Mouse (Mus musculus) left cerebral cortex, postnatal 10 days (tissue): ENCODE results near the gene Dio1. TPM values are rescaled to one million over a fixed set of nuclear protein-coding genes. Genes with fewer than 3 reads are reported as not detected.

ENCODE experiments used
- DNase-seq, 2 experiments: peaks; one replicate each; pipeline ENCODE4 v3.0.0; 2021 to 2022; ENCODE audit warnings: low spot score in 2 of 2, mixed read lengths in 1 of 2; ENCODE audit errors: extremely low spot score in 1 of 2
- intact Hi-C: fragments of 180-260 bp; cut with DNase I; formaldehyde crosslinking; loops from one replicate; pipeline ENCODE4 v1.15.1; 2025
- total RNA-seq, 2 experiments: library from RNA; stranded (reverse); gene quantifications; 2 replicates each; pipeline ENCODE4 v1.2.3; 2021

Gene Dio1
- total RNA-seq, 2 experiments from 2014 or later: not detected

- peak; percentile 90 to 96 for DNase-seq
- intact Hi-C loops: loop anchor here (1.0 kb wide), 1 partner anchor 61 kb away; the partner anchor contains the start of gene Yipf1
These were observed 53.6 kb downstream of the Dio1 start, which contains the start of the genes Lrrc42 and Hspb11 for GRCm38 (mm10) chr4:107253125-107254091. TSS of gene Lrrc42 (minus strand) at chr4:107253532. TSS of gene Hspb11 (plus strand) at chr4:107253593.

- intact Hi-C loops: no loop called here
- DNase-seq: no peak
These were observed 54.4 kb downstream of the Dio1 start for GRCm38 (mm10) chr4:107252522-107252921.

- peak; percentile 29 to 33 for DNase-seq
- intact Hi-C loops: loop anchor here (2.0 kb wide), 1 partner anchor 98 kb away; no protein-coding TSS in a partner anchor
These were observed 56.5 kb downstream of the Dio1 start for GRCm38 (mm10) chr4:107250494-107250893.

- DNase-seq: peak in 1 of 2 experiments; percentile 30
- intact Hi-C loops: no loop called here
These were observed 57.5 kb downstream of the Dio1 start for GRCm38 (mm10) chr4:107249471-107249870.

GRCm38 (mm10) chr4:107248061-107248460, 58.9 kb downstream of the Dio1 start:
- intact Hi-C loops: no loop called here
- no peak for DNase-seq

- intact Hi-C loops: no loop called here
These were observed 59.9 kb downstream of the Dio1 start for GRCm38 (mm10) chr4:107247110-107247509.

GRCm38 (mm10) chr4:107246040-107246439, 60.9 kb downstream of the Dio1 start:
- intact Hi-C loops: no loop called here
- no peak for DNase-seq

More at GRCm38 (mm10) chr4:107247110-107247509, 59.9 kb downstream of the Dio1 start:
- no peak for DNase-seq

GRCm38 (mm10) chr4:107245368-107245767, 61.6 kb downstream of the Dio1 start:
- intact Hi-C loops: no loop called here
- no peak for DNase-seq

- intact Hi-C loops: no loop called here
- no peak for DNase-seq
These were observed 63.3 kb downstream of the Dio1 start for GRCm38 (mm10) chr4:107243365-107244333.

Other genes with a start within 250 kb of the Dio1 start
- gene Mrpl37, start 240.3 kb downstream of the Dio1 start, total RNA-seq: 10 to 100 TPM; 64.0 to 67.7 TPM
- gene Cyb5rl, start 240.2 kb downstream of the Dio1 start, total RNA-seq: 1 to 10 TPM; 9.0 to 9.7 TPM
- gene Cdcp2, start 210.3 kb downstream of the Dio1 start, total RNA-seq: not detected
- 100 to 1,000 TPM; 168 to 176 TPM for gene Tmem59, start 128.8 kb downstream of the Dio1 start, total RNA-seq
- 10 to 100 TPM; 18.5 to 22.0 TPM for gene Tceanc2, start 128.1 kb downstream of the Dio1 start, total RNA-seq
- gene Ldlrad1, start 98.0 kb downstream of the Dio1 start, total RNA-seq: not detected
- gene Lrrc42, start 53.6 kb downstream of the Dio1 start, total RNA-seq: 10 to 100 TPM; 33.9 to 38.2 TPM
- 10 to 100 TPM; 16.8 to 22.4 TPM for gene Hspb11, start 53.6 kb downstream of the Dio1 start, total RNA-seq
- gene Yipf1, start 7.2 kb upstream of the Dio1 start, total RNA-seq: 10 to 100 TPM; 44.6 to 47.8 TPM
- 10 to 100 TPM; 18.3 to 20.2 TPM for gene Ndc1, start 60.6 kb upstream of the Dio1 start, total RNA-seq
- 1 to 10 TPM; 1.4 to 2.3 TPM for gene Glis1, start 127.4 kb upstream of the Dio1 start, total RNA-seq